Mouse (Mus musculus): ENCODE data around the gene Cd300lg.

The Cd300lg gene

GRCm38 (mm10) chr11:102025991-102026660 lies 15.2 kb upstream of the Cd300lg start:
- DNase-seq (ENCODE audit: low spot score): peak; percentile 27

- peak; percentile 91 for DNase-seq (ENCODE audit: low spot score)
Measured at GRCm38 (mm10) chr11:102026694-102027360, 14.5 kb upstream of the Cd300lg start.

GRCm38 (mm10) chr11:102027361-102028017 lies 13.8 kb upstream of the Cd300lg start:
- DNase-seq (ENCODE audit: low spot score): peak; percentile 32

DNA sequence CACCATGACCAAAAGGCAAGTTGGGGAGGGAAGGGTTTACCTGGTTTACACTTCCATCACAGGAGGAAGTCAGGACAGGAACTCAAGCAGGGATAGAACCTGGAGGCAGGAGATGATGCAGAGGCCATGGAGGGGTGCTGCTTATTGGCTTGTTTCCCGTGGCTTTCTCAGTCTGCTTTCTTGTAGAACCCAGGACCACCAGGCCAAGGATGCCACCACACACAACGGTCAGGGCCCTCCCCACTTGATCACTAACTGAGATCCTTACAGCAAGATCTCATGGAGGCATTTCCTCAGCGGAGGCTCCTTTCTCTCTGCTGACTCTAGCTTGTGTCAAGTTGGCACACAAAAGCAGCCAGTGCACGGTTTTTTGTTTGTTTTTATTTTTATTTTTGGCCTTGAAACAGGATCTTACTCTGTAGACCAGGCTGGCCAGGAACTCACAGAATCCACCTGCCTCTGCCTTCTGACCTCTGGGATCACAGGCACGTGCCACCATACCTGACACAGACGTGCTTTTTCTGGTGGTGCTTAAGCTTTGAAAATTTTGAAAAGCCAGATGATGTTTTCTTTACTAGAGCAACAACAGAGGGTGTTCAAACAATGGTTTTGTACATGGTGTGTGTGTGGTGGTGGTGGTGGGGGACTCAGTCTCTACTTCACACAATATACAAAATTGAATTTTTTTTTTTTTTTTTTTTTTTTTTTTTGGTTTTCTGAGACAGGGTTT lies 13.1 kb upstream of the Cd300lg start, which contains the start of gene Mpp3:
Mpp3 (minus strand) TSS at position 375 of the 730 bp plus-strand sequence.
- DNase-seq (ENCODE audit: low spot score): no peak

DNA sequence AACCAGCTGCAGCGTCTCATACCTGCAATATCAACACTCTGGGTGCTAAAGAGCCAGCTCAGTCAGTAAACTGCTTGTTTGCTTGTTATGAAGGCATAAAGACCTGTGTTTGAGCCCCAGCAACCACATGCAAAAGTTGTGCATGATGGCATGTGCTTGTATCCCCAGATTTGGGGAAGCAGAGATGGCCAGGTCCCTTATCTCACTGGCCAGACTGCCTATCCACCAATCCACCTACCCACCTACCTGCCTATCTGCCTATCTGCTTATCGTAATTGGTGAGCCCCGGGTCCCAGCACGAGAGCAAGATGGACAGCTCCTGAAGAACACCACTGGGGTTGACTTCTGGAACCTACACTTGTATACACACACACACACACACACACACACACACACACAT lies 12.0 kb upstream of the Cd300lg start:
- DNase-seq (ENCODE audit: low spot score): no peak

DNA sequence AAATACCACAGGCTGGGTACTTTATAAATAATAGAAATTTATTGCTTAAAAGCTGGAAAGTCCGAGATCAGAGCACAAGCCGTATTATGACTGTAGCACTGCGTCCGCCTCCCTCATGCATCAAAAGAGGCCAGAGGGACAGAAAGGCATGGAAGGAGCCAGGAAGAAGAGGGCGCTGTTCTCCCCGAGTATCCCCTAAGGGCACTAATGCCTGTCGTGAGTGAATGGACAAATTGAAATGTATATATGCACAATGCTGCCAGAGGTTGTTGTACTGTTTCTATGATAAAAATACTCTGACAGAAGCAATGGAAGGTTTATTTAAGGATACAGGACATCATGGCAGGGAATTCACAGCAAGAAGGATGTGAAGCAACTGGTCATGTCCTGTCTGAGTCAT lies 11.3 kb upstream of the Cd300lg start:
- DNase-seq (ENCODE audit: low spot score): peak; percentile 26

- no peak for DNase-seq (ENCODE audit: low spot score)
Measured at GRCm38 (mm10) chr11:102031149-102031548, 10.2 kb upstream of the Cd300lg start.

- no peak for DNase-seq (ENCODE audit: low spot score)
Measured at GRCm38 (mm10) chr11:102033055-102033591, 8.2 kb upstream of the Cd300lg start.

DNA sequence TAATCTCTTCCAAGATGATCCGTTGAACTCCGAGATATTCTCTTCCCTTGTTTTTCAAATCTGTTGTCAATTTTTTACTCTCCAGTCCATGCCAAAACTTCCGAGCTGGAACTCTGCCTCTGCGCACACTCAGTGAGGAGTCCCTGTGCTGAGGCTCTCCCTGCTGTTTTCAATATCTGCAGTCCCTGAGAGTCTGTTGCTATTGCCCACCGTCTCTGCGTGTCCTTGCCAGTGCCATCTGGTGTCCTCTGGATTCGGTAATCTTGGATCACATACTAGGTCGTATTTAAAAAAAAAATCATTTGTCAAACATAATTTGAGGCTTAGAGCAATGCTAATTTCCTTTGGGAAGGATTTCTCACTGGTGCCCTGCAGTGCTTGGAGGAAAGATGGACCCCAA lies 6.4 kb upstream of the Cd300lg start:
- DNase-seq (ENCODE audit: low spot score): no peak

- no peak for DNase-seq (ENCODE audit: low spot score)
Measured at GRCm38 (mm10) chr11:102035456-102035960, 5.8 kb upstream of the Cd300lg start.

- no peak for DNase-seq (ENCODE audit: low spot score)
Measured at GRCm38 (mm10) chr11:102036336-102036735, 5.0 kb upstream of the Cd300lg start.

DNA sequence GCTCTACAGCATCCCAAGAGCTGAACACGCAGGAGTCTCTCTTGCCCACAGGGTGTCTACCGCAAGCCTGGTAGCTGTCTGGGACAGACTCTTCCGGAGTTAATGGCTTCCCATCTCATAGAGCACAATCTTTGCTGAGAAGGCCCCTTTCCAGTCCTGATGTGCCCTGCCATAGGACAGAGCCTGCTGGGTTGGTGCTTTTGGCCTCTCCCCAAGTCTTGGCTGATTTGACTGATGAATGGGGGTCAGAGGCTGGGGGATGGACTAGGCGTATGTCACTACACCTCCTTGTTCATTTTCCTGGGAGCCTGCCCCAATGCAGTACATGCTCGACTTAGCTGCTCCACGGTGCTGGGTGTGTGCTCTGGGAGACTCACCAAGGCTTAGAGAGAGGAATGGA lies 3.5 kb upstream of the Cd300lg start:
- DNase-seq (ENCODE audit: low spot score): no peak

DNA sequence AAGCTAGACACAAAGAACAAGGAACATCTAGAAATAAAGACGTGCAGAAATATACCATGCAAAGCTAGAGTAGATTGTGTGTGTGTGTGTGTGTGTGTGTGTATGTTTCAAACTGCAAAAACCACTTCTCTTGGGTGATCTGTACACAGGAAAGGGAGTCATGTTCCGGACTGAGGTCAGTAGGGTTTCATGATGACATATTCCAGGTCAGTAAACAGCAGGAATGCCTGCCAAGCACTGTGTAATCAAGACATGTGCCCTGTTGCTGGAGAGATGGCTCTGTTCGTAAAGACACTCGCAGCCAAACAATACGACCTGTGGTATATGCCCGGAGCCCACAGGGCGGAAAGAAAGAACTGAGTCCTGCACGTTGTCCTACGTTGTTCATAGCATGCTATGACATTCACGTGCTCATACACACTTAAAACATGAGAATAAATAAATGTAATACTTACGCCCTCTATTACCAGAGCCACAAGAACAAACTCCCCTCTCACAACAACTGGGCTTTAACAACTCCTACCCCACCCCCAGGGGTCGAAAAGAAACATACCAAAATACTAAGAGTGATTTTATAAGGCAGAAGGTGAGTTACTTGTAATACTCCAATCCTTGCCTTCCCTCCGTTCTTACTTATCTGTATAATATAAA lies 1.7 kb upstream of the Cd300lg start:
- peak; percentile 15 for DNase-seq (ENCODE audit: low spot score)

GRCm38 (mm10) chr11:102040138-102040524 lies 1.2 kb upstream of the Cd300lg start:
- peak; percentile 94 for DNase-seq (ENCODE audit: low spot score)

GRCm38 (mm10) chr11:102040646-102041045 lies 663 bp upstream of the Cd300lg start:
- DNase-seq (ENCODE audit: low spot score): no peak

DNA sequence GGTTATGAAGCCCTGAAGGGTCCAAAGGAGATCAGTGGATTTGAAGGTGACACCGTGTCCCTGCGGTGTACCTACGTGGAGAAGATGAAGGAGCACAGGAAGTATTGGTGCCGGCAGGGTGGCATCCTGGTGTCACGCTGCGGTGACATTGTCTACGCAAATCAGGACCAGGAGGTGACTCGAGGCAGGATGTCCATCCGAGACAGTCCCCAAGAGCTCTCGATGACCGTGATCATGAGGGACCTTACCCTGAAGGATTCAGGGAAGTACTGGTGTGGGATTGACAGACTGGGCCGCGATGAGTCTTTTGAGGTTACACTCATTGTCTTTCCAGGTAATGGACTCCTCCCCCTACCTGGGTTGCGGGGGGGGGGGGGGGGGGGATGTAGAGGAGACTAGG lies 1.7 kb downstream of the Cd300lg start:
- no peak for DNase-seq (ENCODE audit: low spot score)

- no peak for DNase-seq (ENCODE audit: low spot score)
Measured at GRCm38 (mm10) chr11:102043381-102043780, 2.1 kb downstream of the Cd300lg start.

GRCm38 (mm10) chr11:102044691-102045212 lies 3.4 kb downstream of the Cd300lg start:
- DNase-seq (ENCODE audit: low spot score): no peak

- no peak for DNase-seq (ENCODE audit: low spot score)
Measured at GRCm38 (mm10) chr11:102046607-102047006, 5.3 kb downstream of the Cd300lg start.

DNA sequence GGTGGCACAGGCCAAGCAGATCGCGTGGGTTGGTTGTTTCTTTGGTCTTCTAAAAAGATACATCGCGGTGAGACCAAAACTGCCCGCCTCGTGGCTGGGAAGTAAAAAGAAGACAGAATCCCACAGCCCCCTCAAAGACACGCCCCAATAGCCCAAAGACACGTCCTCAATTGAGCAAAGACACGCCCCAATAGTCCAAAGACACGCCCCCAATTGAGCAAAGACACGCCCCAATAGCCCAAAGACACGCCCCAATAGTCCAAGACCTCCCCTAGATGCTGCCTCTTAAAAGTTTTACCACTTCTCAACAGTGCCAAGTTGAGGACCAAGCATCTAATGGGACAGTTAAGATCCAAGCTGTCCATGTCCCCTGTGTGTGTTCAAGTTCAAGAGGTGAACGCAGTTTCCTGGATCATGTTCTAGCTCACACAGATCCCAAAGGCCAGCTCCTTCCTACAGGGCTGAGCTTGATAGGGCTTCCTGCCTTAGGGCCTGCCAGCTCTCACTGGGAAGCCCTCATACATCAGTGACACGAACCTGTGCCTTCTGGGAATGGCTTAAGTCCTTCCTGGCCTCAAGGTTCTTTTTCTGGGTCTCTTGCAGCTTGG lies 8.7 kb downstream of the Cd300lg start:
- no peak for DNase-seq (ENCODE audit: low spot score)

DNA sequence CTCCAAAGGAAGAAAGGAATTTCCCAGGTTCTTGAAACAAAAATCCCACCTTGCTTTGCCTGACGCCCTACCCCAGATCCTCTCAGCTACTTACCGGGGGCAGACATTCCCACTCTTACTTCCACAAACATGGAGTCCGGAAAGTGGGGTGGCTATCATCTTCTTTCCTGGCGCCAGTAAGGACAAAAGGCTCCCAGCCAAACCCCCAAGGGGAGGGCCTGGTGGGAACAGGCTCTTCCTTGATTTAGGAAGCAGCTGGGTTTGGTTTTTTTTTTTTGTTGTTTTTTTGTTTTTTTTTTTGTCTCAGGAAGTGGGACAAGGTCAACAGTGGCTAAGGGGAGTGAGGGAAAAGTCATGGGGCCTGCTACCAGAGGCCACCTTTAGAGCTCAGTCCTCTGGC lies 10.2 kb downstream of the Cd300lg start:
- DNase-seq (ENCODE audit: low spot score): no peak
